Mouse (Mus musculus): ENCODE measurements around the gene Dgcr6. TPM values are rescaled to one million over a fixed set of nuclear protein-coding genes. Genes with fewer than 3 reads are reported as not detected.

Gene Dgcr6
- polyA plus RNA-seq, 1 experiment from 2014 or later = 77.0 TPM

- Histone ChIP-seq H3K27ac (ENCODE audit: low read length) (no peak overlapping the region), H3K36me3 (ENCODE audit: control insufficient read depth, insufficient read depth, low read length) (no peaks in the 10 kb centered on the region), H3K4me2 (ENCODE audit: low read depth, low read length) (no peak overlapping the region), H3K4me3 (ENCODE audit: low read length) (no peak overlapping the region), H3K27me3 (replicated peaks; ENCODE audit: control insufficient read depth, insufficient read depth, low read length) (no peaks in the 10 kb centered on the region), H3K9ac (ENCODE audit: low read depth, low read length) (no peak overlapping the region), H3K4me1 (ENCODE audit: control insufficient read depth, insufficient read depth, low read length) (no peaks in the 10 kb centered on the region), H3K9me3 (ENCODE audit: control insufficient read depth, low read length) (no peaks in the 10 kb centered on the region)
- WGBS = 74% methylated on average over 4 of the region's 4 CpGs
- no peak for ATAC-seq
Observed at GRCm38 (mm10) chr16:18034286-18034685, 18.4 kb upstream of the Dgcr6 start.

DNA sequence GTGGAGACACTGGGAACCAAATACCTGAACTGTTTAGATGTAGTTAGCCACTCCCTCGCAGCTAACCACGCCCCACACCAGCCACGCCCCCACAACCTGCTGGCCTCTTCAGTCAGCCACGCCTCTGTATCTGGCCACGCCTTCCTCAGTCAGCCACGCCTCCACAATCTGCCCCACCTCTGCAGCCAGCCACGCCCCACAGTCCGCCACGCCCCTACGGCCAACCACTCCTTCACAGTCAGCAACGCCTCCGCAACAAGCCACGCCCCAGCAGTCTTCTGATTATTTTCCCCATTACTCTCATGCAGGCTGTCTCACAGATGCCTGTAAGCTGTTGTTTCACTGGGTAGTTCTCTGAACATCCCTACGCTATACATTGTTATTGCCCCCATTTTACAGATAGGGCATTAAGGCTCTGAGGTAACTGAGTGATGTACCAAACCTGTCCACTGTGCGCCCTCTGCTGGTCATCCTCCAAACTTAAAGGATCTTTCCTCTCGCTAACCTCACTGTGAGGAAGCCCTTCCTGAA, 16.2 kb upstream of the Dgcr6 start:
- no peaks in the 10 kb centered on the region for H3K36me3 ChIP-seq (ENCODE audit: control insufficient read depth, insufficient read depth, low read length)
- no peak overlapping the region for H3K4me3 ChIP-seq (ENCODE audit: low read length)
- ATAC-seq = peak; percentile 71
- no peak overlapping the region for H3K4me2 ChIP-seq (ENCODE audit: low read depth, low read length)
- no peak overlapping the region for H3K27ac ChIP-seq (ENCODE audit: low read length)
- no peaks in the 10 kb centered on the region for H3K9me3 ChIP-seq (ENCODE audit: control insufficient read depth, low read length)
- 16% methylated on average over 16 of the region's 16 CpGs for WGBS
- no peaks in the 10 kb centered on the region for H3K27me3 ChIP-seq (replicated peaks; ENCODE audit: control insufficient read depth, insufficient read depth, low read length)
- H3K4me1 ChIP-seq (ENCODE audit: control insufficient read depth, insufficient read depth, low read length) = no peaks in the 10 kb centered on the region
- H3K9ac ChIP-seq (ENCODE audit: low read depth, low read length) = no peak overlapping the region

DNA sequence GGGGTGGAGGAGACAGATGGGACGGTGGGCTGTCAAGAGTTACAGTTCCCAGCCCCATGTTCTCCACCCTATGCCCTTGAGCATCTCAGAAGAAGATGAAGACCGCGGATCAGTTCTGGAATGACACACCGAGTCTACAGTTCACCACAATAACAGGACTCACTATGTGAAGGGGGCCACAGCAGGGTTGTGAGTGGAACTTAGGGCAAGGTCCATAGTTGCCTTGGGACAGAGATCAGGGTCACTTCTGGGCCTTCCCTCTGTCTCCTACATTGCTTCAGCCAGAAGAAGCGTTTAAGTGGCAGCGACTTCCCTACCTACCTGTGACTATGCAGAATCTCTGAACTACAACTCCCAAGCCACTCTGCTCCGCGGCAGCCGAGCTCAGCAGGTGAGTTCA, 15.6 kb upstream of the Dgcr6 start:
- no peaks in the 10 kb centered on the region for H3K9me3 ChIP-seq (ENCODE audit: control insufficient read depth, low read length)
- no peak overlapping the region for H3K9ac ChIP-seq (ENCODE audit: low read depth, low read length)
- 53% methylated on average over 9 of the region's 9 CpGs for WGBS
- ATAC-seq = peak; percentile 50; the same call in 1 of the 2 replicates
- no peaks in the 10 kb centered on the region for H3K27me3 ChIP-seq (replicated peaks; ENCODE audit: control insufficient read depth, insufficient read depth, low read length)
- H3K27ac ChIP-seq (ENCODE audit: low read length) = no peak overlapping the region
- H3K4me2 ChIP-seq (ENCODE audit: low read depth, low read length) = no peak overlapping the region
- no peaks in the 10 kb centered on the region for H3K36me3 ChIP-seq (ENCODE audit: control insufficient read depth, insufficient read depth, low read length)
- no peaks in the 10 kb centered on the region for H3K4me1 ChIP-seq (ENCODE audit: control insufficient read depth, insufficient read depth, low read length)
- no peak overlapping the region for H3K4me3 ChIP-seq (ENCODE audit: low read length)

DNA sequence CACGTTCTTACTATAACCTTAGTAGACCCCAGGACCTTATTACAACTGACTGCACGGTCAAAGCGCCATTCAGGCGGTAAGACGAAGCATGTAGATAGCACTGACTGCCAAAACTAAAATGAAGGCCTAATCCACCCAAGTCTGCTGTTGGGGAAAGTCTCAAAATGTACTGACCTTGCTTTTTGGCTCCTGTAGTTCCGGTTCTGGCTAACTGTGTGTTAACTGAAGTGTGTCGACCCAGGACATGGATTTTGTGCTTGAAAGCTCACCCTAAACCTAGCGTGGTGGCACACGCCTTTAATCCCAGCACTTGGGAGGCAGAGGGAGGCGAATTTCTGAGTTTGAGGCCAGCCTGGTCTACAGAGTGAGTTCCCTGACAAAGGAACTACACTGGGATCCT, 7.7 kb upstream of the Dgcr6 start:
- Histone ChIP-seq H3K4me1 (ENCODE audit: control insufficient read depth, insufficient read depth, low read length) (no peaks in the 10 kb centered on the region), H3K9me3 (ENCODE audit: control insufficient read depth, low read length) (no peaks in the 10 kb centered on the region), H3K27me3 (replicated peaks; ENCODE audit: control insufficient read depth, insufficient read depth, low read length) (no peaks in the 10 kb centered on the region), H3K36me3 (ENCODE audit: control insufficient read depth, insufficient read depth, low read length) (no peaks in the 10 kb centered on the region), H3K9ac (ENCODE audit: low read depth, low read length) (no peak overlapping the region), H3K27ac (ENCODE audit: low read length) (no peak overlapping the region), H3K4me3 (ENCODE audit: low read length) (no peak overlapping the region), H3K4me2 (ENCODE audit: low read depth, low read length) (no peak overlapping the region)
- whole genome bisulfite sequencing = 86% methylated on average over 10 of the region's 10 CpGs
- no peak for ATAC-seq

DNA sequence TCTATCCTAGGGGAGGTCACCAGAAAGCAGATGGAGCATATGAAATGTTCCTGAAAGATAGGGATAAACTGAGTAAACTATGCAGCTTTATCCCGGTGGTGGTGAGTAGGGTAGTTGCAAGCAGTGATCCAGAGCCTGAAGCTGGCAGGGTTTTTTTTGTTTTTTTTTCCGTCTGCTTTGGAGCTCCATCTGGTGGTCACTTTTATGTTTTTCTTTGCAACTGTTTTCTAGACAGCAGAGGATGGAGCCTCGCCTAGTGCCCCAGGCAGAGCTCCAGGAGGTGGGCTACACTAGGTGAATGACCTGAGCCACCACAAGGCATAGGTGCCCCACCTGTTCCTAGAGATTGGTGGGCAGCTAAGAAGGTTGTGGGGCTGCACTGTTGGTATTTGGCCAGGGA, 5.0 kb upstream of the Dgcr6 start:
- H3K4me2 ChIP-seq (ENCODE audit: low read depth, low read length) = no peak overlapping the region
- H3K27ac ChIP-seq (ENCODE audit: low read length) = no peak overlapping the region
- no peaks in the 10 kb centered on the region for H3K4me1 ChIP-seq (ENCODE audit: control insufficient read depth, insufficient read depth, low read length)
- H3K36me3 ChIP-seq (ENCODE audit: control insufficient read depth, insufficient read depth, low read length) = no peaks in the 10 kb centered on the region
- no peaks in the 10 kb centered on the region for H3K27me3 ChIP-seq (replicated peaks; ENCODE audit: control insufficient read depth, insufficient read depth, low read length)
- no peak overlapping the region for H3K4me3 ChIP-seq (ENCODE audit: low read length)
- WGBS = 1% methylated on average over 3 of the region's 3 CpGs
- ATAC-seq = 0 out of 2 replicates have a peak, but pooled peaks have one; percentile 42
- H3K9ac ChIP-seq (ENCODE audit: low read depth, low read length) = no peak overlapping the region
- no peaks in the 10 kb centered on the region for H3K9me3 ChIP-seq (ENCODE audit: control insufficient read depth, low read length)

DNA sequence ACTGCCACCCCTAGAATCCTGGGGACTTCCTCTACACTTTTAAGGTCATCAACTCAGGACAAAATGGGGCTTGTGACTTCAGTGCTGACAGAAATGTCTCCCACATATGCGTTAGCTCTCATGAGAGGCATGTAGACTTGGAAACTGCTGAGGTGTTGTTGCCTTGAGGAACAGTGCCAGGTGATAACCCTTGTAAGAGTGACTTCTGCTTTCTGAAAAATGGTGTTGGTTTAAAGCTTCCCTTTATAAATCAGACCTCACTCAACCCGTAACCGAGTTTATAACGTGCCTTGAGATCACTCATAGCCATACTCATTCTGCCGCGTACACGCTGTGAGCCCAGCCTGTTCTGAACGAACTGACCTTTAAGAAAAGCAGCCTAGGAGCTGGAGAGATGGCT, 4.6 kb upstream of the Dgcr6 start:
- H3K4me1 ChIP-seq (ENCODE audit: control insufficient read depth, insufficient read depth, low read length) = peaks cover 2% of the 10 kb centered on the region; the same call in 1 of the 2 replicates

GRCm38 (mm10) chr16:18052322-18052721, 338 bp upstream of the Dgcr6 start:
- Histone ChIP-seq H3K27me3 (replicated peaks; ENCODE audit: control insufficient read depth, insufficient read depth, low read length) (no peaks in the 10 kb centered on the region), H3K9me3 (ENCODE audit: control insufficient read depth, low read length) (no peaks in the 10 kb centered on the region), H3K9ac (ENCODE audit: low read depth, low read length) (no peak overlapping the region), H3K4me3 (ENCODE audit: low read length) (no peak overlapping the region), H3K4me2 (ENCODE audit: low read depth, low read length) (no peak overlapping the region), H3K36me3 (ENCODE audit: control insufficient read depth, insufficient read depth, low read length) (no peaks in the 10 kb centered on the region), H3K27ac (ENCODE audit: low read length) (no peak overlapping the region), H3K4me1 (ENCODE audit: control insufficient read depth, insufficient read depth, low read length) (peaks cover 2% of the 10 kb centered on the region; the same call in 1 of the 2 replicates)
- ATAC-seq = peak; percentile 34
- WGBS = 59% methylated on average over 7 of the region's 7 CpGs

More for the DNA sequence above, 4.6 kb upstream of the Dgcr6 start:
- WGBS = 70% methylated on average over 8 of the region's 8 CpGs
- H3K36me3 ChIP-seq (ENCODE audit: control insufficient read depth, insufficient read depth, low read length) = no peaks in the 10 kb centered on the region
- no peak overlapping the region for H3K9ac ChIP-seq (ENCODE audit: low read depth, low read length)
- H3K4me3 ChIP-seq (ENCODE audit: low read length) = no peak overlapping the region
- H3K4me2 ChIP-seq (ENCODE audit: low read depth, low read length) = no peak overlapping the region
- H3K9me3 ChIP-seq (ENCODE audit: control insufficient read depth, low read length) = no peaks in the 10 kb centered on the region
- H3K27me3 ChIP-seq (replicated peaks; ENCODE audit: control insufficient read depth, insufficient read depth, low read length) = no peaks in the 10 kb centered on the region
- ATAC-seq = no peak
- no peak overlapping the region for H3K27ac ChIP-seq (ENCODE audit: low read length)

DNA sequence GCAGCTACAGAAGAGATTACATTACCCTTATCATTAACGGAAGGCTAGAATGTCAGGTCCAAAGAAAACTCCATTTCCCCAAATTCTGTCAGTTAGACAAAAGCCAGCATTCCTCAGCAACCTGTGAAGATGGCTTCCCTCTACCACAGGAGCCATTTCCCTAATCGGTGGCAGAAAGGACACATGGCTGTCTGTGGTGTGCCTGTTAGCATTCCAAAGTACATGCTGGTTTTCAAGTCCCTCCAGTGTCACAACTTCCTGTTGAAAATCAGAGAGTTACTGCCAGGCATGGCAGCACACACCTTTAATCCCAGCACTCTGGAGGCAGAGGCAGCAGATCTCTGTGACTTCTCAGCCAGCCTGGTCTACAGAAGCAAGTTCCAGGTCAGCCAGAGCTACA, 3.6 kb downstream of the Dgcr6 start:
- Histone ChIP-seq H3K4me1 (ENCODE audit: control insufficient read depth, insufficient read depth, low read length) (peaks cover 2% of the 10 kb centered on the region; the same call in 1 of the 2 replicates), H3K4me2 (ENCODE audit: low read depth, low read length) (no peak overlapping the region), H3K27ac (ENCODE audit: low read length) (no peak overlapping the region), H3K27me3 (replicated peaks; ENCODE audit: control insufficient read depth, insufficient read depth, low read length) (no peaks in the 10 kb centered on the region), H3K9ac (ENCODE audit: low read depth, low read length) (no peak overlapping the region), H3K9me3 (ENCODE audit: control insufficient read depth, low read length) (no peaks in the 10 kb centered on the region), H3K36me3 (ENCODE audit: control insufficient read depth, insufficient read depth, low read length) (no peaks in the 10 kb centered on the region), H3K4me3 (ENCODE audit: low read length) (no peak overlapping the region)
- 46% methylated on average over 2 of the region's 2 CpGs for WGBS
- ATAC-seq = no peak

GRCm38 (mm10) chr16:18058331-18058731, 5.7 kb downstream of the Dgcr6 start:
- Histone ChIP-seq H3K36me3 (ENCODE audit: control insufficient read depth, insufficient read depth, low read length) (no peaks in the 10 kb centered on the region), H3K9me3 (ENCODE audit: control insufficient read depth, low read length) (no peaks in the 10 kb centered on the region), H3K27me3 (replicated peaks; ENCODE audit: control insufficient read depth, insufficient read depth, low read length) (no peaks in the 10 kb centered on the region), H3K27ac (ENCODE audit: low read length) (no peak overlapping the region), H3K9ac (ENCODE audit: low read depth, low read length) (no peak overlapping the region), H3K4me2 (ENCODE audit: low read depth, low read length) (no peak overlapping the region), H3K4me1 (ENCODE audit: control insufficient read depth, insufficient read depth, low read length) (no peaks in the 10 kb centered on the region; the same call in 1 of the 2 replicates), H3K4me3 (ENCODE audit: low read length) (no peak overlapping the region)
- 76% methylated on average over 6 of the region's 6 CpGs for WGBS
- ATAC-seq = no peak

DNA sequence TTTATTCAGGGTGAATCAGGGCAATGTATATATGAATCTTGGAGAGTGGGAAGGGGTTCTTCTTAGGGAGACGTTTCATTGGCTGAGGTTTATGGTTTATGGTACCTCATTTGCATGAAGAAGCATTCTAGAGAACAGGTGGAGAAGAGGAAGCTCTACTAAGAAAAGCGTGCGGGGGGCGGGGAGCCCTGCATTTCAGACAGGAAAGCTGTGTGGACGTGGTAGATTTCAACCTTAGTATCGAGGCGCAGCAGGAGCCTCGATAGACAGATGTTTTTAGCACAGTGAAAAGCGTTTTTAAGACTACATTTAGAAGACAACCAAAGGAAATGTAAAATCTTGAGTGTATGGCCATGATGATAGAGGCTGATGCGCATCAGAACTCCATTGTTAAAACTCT, 6.6 kb downstream of the Dgcr6 start:
- no peak overlapping the region for H3K4me3 ChIP-seq (ENCODE audit: low read length)
- no peaks in the 10 kb centered on the region for H3K9me3 ChIP-seq (ENCODE audit: control insufficient read depth, low read length)
- WGBS = 71% methylated on average over 10 of the region's 10 CpGs
- no peak overlapping the region for H3K27ac ChIP-seq (ENCODE audit: low read length)
- H3K27me3 ChIP-seq (replicated peaks; ENCODE audit: control insufficient read depth, insufficient read depth, low read length) = no peaks in the 10 kb centered on the region
- ATAC-seq = no peak
- no peak overlapping the region for H3K9ac ChIP-seq (ENCODE audit: low read depth, low read length)
- H3K4me1 ChIP-seq (ENCODE audit: control insufficient read depth, insufficient read depth, low read length) = no peaks in the 10 kb centered on the region; the same call in 1 of the 2 replicates
- no peak overlapping the region for H3K4me2 ChIP-seq (ENCODE audit: low read depth, low read length)
- H3K36me3 ChIP-seq (ENCODE audit: control insufficient read depth, insufficient read depth, low read length) = no peaks in the 10 kb centered on the region

Measured in intestine, embryonic 16.5 days (tissue).